8 mouse cellular contexts compared by ENCODE assay signal in the genomic region with DNA sequence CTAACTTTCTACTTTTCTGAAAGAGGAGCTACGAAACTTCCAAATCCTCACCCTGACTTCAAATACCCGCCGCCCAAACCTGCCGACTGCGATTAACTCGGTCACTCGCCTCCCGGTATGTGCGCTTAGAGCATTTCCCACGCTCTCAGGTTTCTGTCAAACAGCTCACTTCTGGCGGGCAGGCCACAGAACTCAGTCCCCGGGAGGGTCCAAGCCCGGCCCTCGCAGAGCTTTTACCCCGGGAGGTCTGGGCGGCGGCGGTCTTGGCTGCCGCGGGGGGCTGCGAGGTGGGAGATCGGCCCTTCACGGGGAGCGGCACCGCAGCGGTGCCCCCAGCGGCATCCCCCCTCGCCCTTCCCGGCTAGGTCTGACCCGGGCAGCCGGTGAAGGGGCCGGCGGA. TPM values are rescaled to one million over a fixed set of nuclear protein-coding genes. Genes with fewer than 3 reads are reported as not detected.
A peak's percentile ranks its signal among the peaks of the same experiment; 100 is the strongest.
DNase-seq lines count a peak whose midpoint lies in the region; ATAC-seq and TF ChIP-seq lines count a peak whose summit lies in the region.

No protein-coding gene starts in this region.

- no peak for TF ChIP-seq POLR2A in limb, embryonic 14.5 days (IDR thresholded peaks at IDR 0.05; ENCODE audit: borderline replicate concordance, extremely low read depth, insufficient read depth, insufficient read length)

- under 1% methylated on average over 29 of the region's 33 CpGs for WGBS in kidney, embryonic 14.5 days
- WGBS in forebrain, embryonic 13.5 days = 0% methylated on average over 27 of the region's 33 CpGs
- under 1% methylated on average over 25 of the region's 33 CpGs for WGBS in limb, embryonic 14.5 days
- 1% methylated on average over 32 of the region's 33 CpGs for WGBS in neural tube, embryonic 15.5 days

- peak overlapping the region; percentile 75 for H3K4me2 ChIP-seq in kidney, embryonic 14.5 days (replicated peaks; ENCODE audit: low read depth, low read length)
- peak overlapping the region; percentile 68 for H3K4me2 ChIP-seq in forebrain, embryonic 13.5 days
- peak overlapping the region; percentile 87 for H3K4me2 ChIP-seq in limb, embryonic 14.5 days (replicated peaks; ENCODE audit: low read depth, low read length, severe bottlenecking)
- peak overlapping the region; percentile 80 for H3K4me2 ChIP-seq in neural tube, embryonic 15.5 days

- DNase-seq in kidney, adult 8-10 months = no peak
- DNase-seq in T-cell, adult 2 months (ENCODE audit: low spot score) = peak; percentile 21
- DNase-seq in limb, embryonic 14.5 days (ENCODE audit: low spot score) = no peak
- DNase-seq in urinary bladder, adult 2 months (ENCODE audit: low spot score) = no peak
- DNase-seq in frontal cortex, postnatal 25 days (ENCODE audit: low spot score in 2 of 2) = no peak

- H3K4me3 ChIP-seq in kidney, embryonic 14.5 days (ENCODE audit: low read length) = peak overlapping the region; percentile 97
- peak overlapping the region; percentile 95 for H3K4me3 ChIP-seq in forebrain, embryonic 13.5 days
- H3K4me3 ChIP-seq in limb, embryonic 14.5 days (replicated peaks; ENCODE audit: low read length) = peak overlapping the region; percentile 99
- H3K4me3 ChIP-seq in neural tube, embryonic 15.5 days (replicated peaks) = peak overlapping the region; percentile 91

- no peaks in the 10 kb centered on the region for H3K27me3 ChIP-seq in kidney, embryonic 14.5 days (ENCODE audit: control insufficient read depth, insufficient read depth, low read length)
- H3K27me3 ChIP-seq in forebrain, embryonic 13.5 days = no peaks in the 10 kb centered on the region
- H3K27me3 ChIP-seq in limb, embryonic 14.5 days (ENCODE audit: control insufficient read depth, insufficient read depth, low read length) = no peaks in the 10 kb centered on the region
- H3K27me3 ChIP-seq in neural tube, embryonic 15.5 days (replicated peaks) = no peaks in the 10 kb centered on the region

- H3K27ac ChIP-seq in kidney, embryonic 14.5 days (ENCODE audit: low read depth, low read length) = peak overlapping the region; percentile 82
- H3K27ac ChIP-seq in forebrain, embryonic 13.5 days = peak overlapping the region; percentile 84
- peak overlapping the region; percentile 72 for H3K27ac ChIP-seq in limb, embryonic 14.5 days (replicated peaks; ENCODE audit: low read depth, low read length)
- peak overlapping the region; percentile 88 for H3K27ac ChIP-seq in neural tube, embryonic 15.5 days (replicated peaks)

- H3K9me3 ChIP-seq in kidney, embryonic 14.5 days (ENCODE audit: control insufficient read depth, low read length) = no peaks in the 10 kb centered on the region
- no peaks in the 10 kb centered on the region for H3K9me3 ChIP-seq in forebrain, embryonic 13.5 days (replicated peaks)
- no peaks in the 10 kb centered on the region for H3K9me3 ChIP-seq in limb, embryonic 14.5 days (ENCODE audit: control insufficient read depth, low read length)
- no peaks in the 10 kb centered on the region for H3K9me3 ChIP-seq in neural tube, embryonic 15.5 days (replicated peaks)

- ATAC-seq in kidney, embryonic 14.5 days (ENCODE audit: low FRiP score, low TSS enrichment) = no peak; the same call in 1 of the 2 replicates
- ATAC-seq in forebrain, embryonic 13.5 days = no peak; the same call in none of the 2 replicates
- peak; percentile 31 for ATAC-seq in limb, embryonic 14.5 days (ENCODE audit: low FRiP score, low read depth)
- ATAC-seq in neural tube, embryonic 15.5 days (ENCODE audit: low FRiP score) = peak; percentile 18

- H3K36me3 ChIP-seq in kidney, embryonic 14.5 days (ENCODE audit: control insufficient read depth, insufficient read depth, low read length) = peaks cover 42% of the 10 kb centered on the region
- peaks cover 49% of the 10 kb centered on the region for H3K36me3 ChIP-seq in forebrain, embryonic 13.5 days (ENCODE audit: poor library complexity, severe bottlenecking)
- H3K36me3 ChIP-seq in limb, embryonic 14.5 days (ENCODE audit: control insufficient read depth, insufficient read depth, low read length) = peaks cover 38% of the 10 kb centered on the region
- H3K36me3 ChIP-seq in neural tube, embryonic 15.5 days = peaks cover 34% of the 10 kb centered on the region

- peak overlapping the region; percentile 99 for H3K9ac ChIP-seq in kidney, embryonic 14.5 days (ENCODE audit: low read depth, low read length)
- H3K9ac ChIP-seq in forebrain, embryonic 13.5 days = peak overlapping the region; percentile 97
- H3K9ac ChIP-seq in limb, embryonic 14.5 days (ENCODE audit: low read depth, low read length, severe bottlenecking) = peak overlapping the region; percentile 96
- H3K9ac ChIP-seq in neural tube, embryonic 15.5 days (replicated peaks) = peak overlapping the region; percentile 92

- peaks cover 14% of the 10 kb centered on the region; the same call in 1 of the 2 replicates for H3K4me1 ChIP-seq in kidney, embryonic 14.5 days (ENCODE audit: control insufficient read depth, insufficient read depth, low read length)
- peaks cover 42% of the 10 kb centered on the region for H3K4me1 ChIP-seq in forebrain, embryonic 13.5 days
- peaks cover 13% of the 10 kb centered on the region for H3K4me1 ChIP-seq in limb, embryonic 14.5 days (ENCODE audit: control insufficient read depth, insufficient read depth, low read length)
- peaks cover 27% of the 10 kb centered on the region for H3K4me1 ChIP-seq in neural tube, embryonic 15.5 days

RNA-seq across cellular contexts. Expression of a gene that starts 0.6 kb away (rescaled TPM):
- 45.2 and 49.7 TPM in 2 replicates for polyA plus RNA-seq in kidney, embryonic 14.5 days (2014; fragmentation: Nextera tagmentation; extraction: Ambion mirVana)
- 62.1 and 62.8 TPM in 2 replicates for polyA plus RNA-seq in forebrain, embryonic 13.5 days (2015; fragmentation: Nextera tagmentation; extraction: Ambion mirVana)
- 26.5 and 37.2 TPM in 2 replicates for polyA plus RNA-seq in limb, embryonic 14.5 days (2012; rRNA removed)
- polyA plus RNA-seq in limb, embryonic 14.5 days (2014; fragmentation: Nextera tagmentation; extraction: Ambion mirVana) = 61.2 and 63.7 TPM in 2 replicates
- polyA plus RNA-seq in neural tube, embryonic 15.5 days (2015; fragmentation: Nextera tagmentation; extraction: Ambion mirVana) = 61.5 and 65.2 TPM in 2 replicates
- polyA plus RNA-seq in urinary bladder, adult 2 months (2012; rRNA removed) = 30.4 and 32.8 TPM in 2 replicates

RNA-seq across cellular contexts. Expression of a gene that starts 0.6 kb away (rescaled TPM):
- 63.1 and 63.4 TPM in 2 replicates for polyA plus RNA-seq in kidney, embryonic 14.5 days (2014; fragmentation: Nextera tagmentation; extraction: Ambion mirVana)
- 52.6 and 56.2 TPM in 2 replicates for polyA plus RNA-seq in forebrain, embryonic 13.5 days (2015; fragmentation: Nextera tagmentation; extraction: Ambion mirVana)
- 32.7 and 39.7 TPM in 2 replicates for polyA plus RNA-seq in limb, embryonic 14.5 days (2012; rRNA removed)
- polyA plus RNA-seq in limb, embryonic 14.5 days (2014; fragmentation: Nextera tagmentation; extraction: Ambion mirVana) = 50.7 and 52.3 TPM in 2 replicates
- polyA plus RNA-seq in neural tube, embryonic 15.5 days (2015; fragmentation: Nextera tagmentation; extraction: Ambion mirVana) = 58.5 and 58.8 TPM in 2 replicates
- polyA plus RNA-seq in urinary bladder, adult 2 months (2012; rRNA removed) = 47.1 and 50.6 TPM in 2 replicates

RNA-seq across cellular contexts. Expression of a gene that starts 34.6 kb away (rescaled TPM):
- 6.7 and 11.9 TPM in 2 replicates for polyA plus RNA-seq in kidney, embryonic 14.5 days (2014; fragmentation: Nextera tagmentation; extraction: Ambion mirVana)
- polyA plus RNA-seq in forebrain, embryonic 13.5 days (2015; fragmentation: Nextera tagmentation; extraction: Ambion mirVana) = 10.7 and 12.2 TPM in 2 replicates
- polyA plus RNA-seq in limb, embryonic 14.5 days (2012; rRNA removed) = 30.8 and 47.4 TPM in 2 replicates
- 7.2 and 7.3 TPM in 2 replicates for polyA plus RNA-seq in limb, embryonic 14.5 days (2014; fragmentation: Nextera tagmentation; extraction: Ambion mirVana)
- 9.6 and 10.8 TPM in 2 replicates for polyA plus RNA-seq in neural tube, embryonic 15.5 days (2015; fragmentation: Nextera tagmentation; extraction: Ambion mirVana)
- 17.1 and 25.1 TPM in 2 replicates for polyA plus RNA-seq in urinary bladder, adult 2 months (2012; rRNA removed)

RNA-seq across cellular contexts. Expression of a gene that starts 40.3 kb away (rescaled TPM):
- 81.5 and 88.5 TPM in 2 replicates for polyA plus RNA-seq in kidney, embryonic 14.5 days (2014; fragmentation: Nextera tagmentation; extraction: Ambion mirVana)
- polyA plus RNA-seq in forebrain, embryonic 13.5 days (2015; fragmentation: Nextera tagmentation; extraction: Ambion mirVana) = 2,311 and 2,462 TPM in 2 replicates
- 133 and 168 TPM in 2 replicates for polyA plus RNA-seq in limb, embryonic 14.5 days (2012; rRNA removed)
- 94.7 and 106 TPM in 2 replicates for polyA plus RNA-seq in limb, embryonic 14.5 days (2014; fragmentation: Nextera tagmentation; extraction: Ambion mirVana)
- polyA plus RNA-seq in neural tube, embryonic 15.5 days (2015; fragmentation: Nextera tagmentation; extraction: Ambion mirVana) = 1,500 and 1,731 TPM in 2 replicates
- 2,258 and 2,468 TPM in 2 replicates for polyA plus RNA-seq in urinary bladder, adult 2 months (2012; rRNA removed)

RNA-seq across cellular contexts. Expression of a gene that starts 46.2 kb away (rescaled TPM):
- 76.4 and 91.6 TPM in 2 replicates for polyA plus RNA-seq in kidney, embryonic 14.5 days (2014; fragmentation: Nextera tagmentation; extraction: Ambion mirVana)
- polyA plus RNA-seq in forebrain, embryonic 13.5 days (2015; fragmentation: Nextera tagmentation; extraction: Ambion mirVana) = 319 and 339 TPM in 2 replicates
- 121 and 137 TPM in 2 replicates for polyA plus RNA-seq in limb, embryonic 14.5 days (2012; rRNA removed)
- 104 and 110 TPM in 2 replicates for polyA plus RNA-seq in limb, embryonic 14.5 days (2014; fragmentation: Nextera tagmentation; extraction: Ambion mirVana)
- polyA plus RNA-seq in neural tube, embryonic 15.5 days (2015; fragmentation: Nextera tagmentation; extraction: Ambion mirVana) = 504 and 568 TPM in 2 replicates
- polyA plus RNA-seq in urinary bladder, adult 2 months (2012; rRNA removed) = 96.5 and 122 TPM in 2 replicates

Comparison
In these comparisons a context has a peak if more than half of its experiments do, and no peak if none do; other contexts are left out.
1. ATAC-seq: peak in limb, embryonic 14.5 days (single experiment) and neural tube, embryonic 15.5 days (single experiment); none in kidney, embryonic 14.5 days (single experiment) and forebrain, embryonic 13.5 days (single experiment).
2. Peak in every context shown above with its lines, with median percentiles within 50 percentile points of each other: H3K27ac ChIP-seq, H3K4me2 ChIP-seq, H3K4me3 ChIP-seq and H3K9ac ChIP-seq.